Mouse (Mus musculus) adrenal gland, postnatal 14 days (tissue): ENCODE results near the gene Epha8. TPM values are rescaled to one million over a fixed set of nuclear protein-coding genes. Genes with fewer than 3 reads are reported as not detected.
A peak's percentile ranks its signal among the peaks of the same experiment; 100 is the strongest.

Experiments used
- DNase-seq: peaks from one replicate; pipeline ENCODE4 v3.0.0; 2021; ENCODE audit warnings: mixed read lengths
- long read RNA-seq, 2 experiments: library from polyadenylated mRNA; stranded (forward); transcript quantifications; one replicate each; pipeline ENCODE4 v2.0.0; 2021
- total RNA-seq: library from RNA; stranded (reverse); gene quantifications from 2 replicates; pipeline ENCODE4 v1.2.3, GENCODE M21; 2021

The Epha8 gene
- total RNA-seq: 0.11 and 0.26 TPM in 2 replicates
- long read RNA-seq, experiment 1: 0 reads
- long read RNA-seq, experiment 2, partial matches to known transcripts: 0 of 1 reads
- long read RNA-seq, experiment 2, other reads (novel, unspliced or antisense): 1 of 1 reads

- no peak for DNase-seq
Observed at GRCm38 (mm10) chr4:136956751-136957446, at the start of gene Epha8. Gene Epha8 (minus strand): TSS chr4:136956816.

- DNase-seq: peak; percentile 55
Observed at GRCm38 (mm10) chr4:137001825-137002224, 45.2 kb upstream of the Epha8 start.

- no peak for DNase-seq
Observed at GRCm38 (mm10) chr4:137001020-137001419, 44.4 kb upstream of the Epha8 start.

GRCm38 (mm10) chr4:136998371-136998770 lies 41.8 kb upstream of the Epha8 start:
- no peak for DNase-seq

- DNase-seq: no peak
Observed at GRCm38 (mm10) chr4:136997723-136998345, 41.2 kb upstream of the Epha8 start.

- no peak for DNase-seq
Observed at GRCm38 (mm10) chr4:136996933-136997332, 40.3 kb upstream of the Epha8 start.

GRCm38 (mm10) chr4:136995361-136995760 lies 38.7 kb upstream of the Epha8 start:
- DNase-seq: peak; percentile 23

- no peak for DNase-seq
Observed at GRCm38 (mm10) chr4:136981993-136982695, 25.5 kb upstream of the Epha8 start.

GRCm38 (mm10) chr4:136981347-136981746 lies 24.7 kb upstream of the Epha8 start:
- DNase-seq: peak; percentile 83

GRCm38 (mm10) chr4:136980921-136981320 lies 24.3 kb upstream of the Epha8 start:
- no peak for DNase-seq

GRCm38 (mm10) chr4:136977244-136977643 lies 20.6 kb upstream of the Epha8 start:
- DNase-seq: no peak

GRCm38 (mm10) chr4:136970939-136971338 lies 14.3 kb upstream of the Epha8 start:
- peak; percentile 83 for DNase-seq

GRCm38 (mm10) chr4:136969503-136970276 lies 13.1 kb upstream of the Epha8 start:
- DNase-seq: no peak

GRCm38 (mm10) chr4:136969096-136969495 lies 12.5 kb upstream of the Epha8 start:
- no peak for DNase-seq

- no peak for DNase-seq
Observed at GRCm38 (mm10) chr4:136967511-136967910, 10.9 kb upstream of the Epha8 start.

GRCm38 (mm10) chr4:136966493-136967390 lies 10.1 kb upstream of the Epha8 start:
- no peak for DNase-seq

- DNase-seq: no peak
Observed at GRCm38 (mm10) chr4:136964990-136965421, 8.4 kb upstream of the Epha8 start.

- no peak for DNase-seq
Observed at GRCm38 (mm10) chr4:136962447-136962846, 5.8 kb upstream of the Epha8 start.

GRCm38 (mm10) chr4:136961642-136962285 lies 5.1 kb upstream of the Epha8 start:
- DNase-seq: peak; percentile 31

- no peak for DNase-seq
Observed at GRCm38 (mm10) chr4:136960581-136960980, 4.0 kb upstream of the Epha8 start.

GRCm38 (mm10) chr4:136960068-136960467 lies 3.5 kb upstream of the Epha8 start:
- DNase-seq: peak; percentile 69
